Mouse (Mus musculus): ENCODE measurements around the gene Tspan14.

Gene Tspan14

DNA sequence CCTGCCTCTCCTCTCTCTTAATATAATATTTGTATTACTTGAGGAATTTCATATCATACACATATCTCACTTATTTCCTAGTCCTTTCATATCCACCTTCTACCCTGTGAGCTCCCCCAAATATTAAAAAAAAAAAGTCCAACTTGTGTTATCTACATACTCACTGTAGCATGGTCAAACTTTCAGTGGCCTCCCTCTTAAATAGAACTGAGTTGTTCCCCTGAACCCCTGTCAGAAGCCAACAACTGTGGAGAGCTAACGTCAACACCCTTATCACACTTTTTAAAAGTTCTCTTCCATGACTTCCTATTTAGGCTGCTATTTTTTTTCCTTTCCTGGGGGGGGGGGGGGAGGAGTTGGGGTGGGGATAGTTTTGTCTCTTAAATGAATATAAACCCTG, 80.9 kb downstream of the Tspan14 start:
- DNase-seq (ENCODE audit: low read depth, low spot score), result no peak

DNA sequence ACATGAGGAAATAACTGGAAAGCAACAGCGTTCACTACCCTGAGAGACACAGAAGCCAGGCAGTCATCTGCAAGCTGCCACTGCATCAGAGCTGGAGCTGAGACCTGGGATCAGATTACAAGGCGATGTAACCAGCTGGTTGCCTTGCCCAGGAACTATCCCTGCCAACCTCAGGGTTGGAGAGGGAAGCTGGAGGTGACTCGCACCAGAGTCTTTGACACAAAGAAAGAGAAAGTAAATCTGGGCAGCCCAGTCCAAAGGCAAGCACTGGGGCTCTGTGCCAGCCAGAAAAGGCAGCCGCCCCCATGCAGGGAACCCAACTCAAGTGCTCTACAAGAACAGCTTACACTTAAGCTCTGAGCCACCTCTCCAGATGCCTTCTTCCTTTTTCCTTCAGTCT, 81.4 kb downstream of the Tspan14 start:
- no peak for DNase-seq (ENCODE audit: low read depth, low spot score)

DNA sequence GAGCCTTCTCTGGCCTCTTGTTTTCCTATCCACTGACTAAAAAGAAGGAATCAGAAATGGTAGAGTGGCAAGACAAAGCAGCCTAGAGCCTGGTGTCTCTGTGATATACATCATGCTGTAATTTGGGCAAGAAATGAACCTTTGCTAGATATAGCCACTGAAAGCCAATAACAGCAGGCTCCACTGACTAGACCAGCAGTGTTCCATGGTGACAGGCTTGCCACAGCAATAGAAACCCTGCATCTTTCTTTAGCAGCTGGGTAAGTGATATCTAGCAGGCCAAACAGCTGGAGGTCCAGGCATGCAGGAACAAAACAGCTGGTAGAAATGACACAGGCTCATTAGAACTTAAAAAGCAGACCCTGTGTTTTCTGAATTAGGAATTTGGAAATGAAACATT, 92.0 kb downstream of the Tspan14 start:
- no peak for DNase-seq (ENCODE audit: low read depth, low spot score)

DNA sequence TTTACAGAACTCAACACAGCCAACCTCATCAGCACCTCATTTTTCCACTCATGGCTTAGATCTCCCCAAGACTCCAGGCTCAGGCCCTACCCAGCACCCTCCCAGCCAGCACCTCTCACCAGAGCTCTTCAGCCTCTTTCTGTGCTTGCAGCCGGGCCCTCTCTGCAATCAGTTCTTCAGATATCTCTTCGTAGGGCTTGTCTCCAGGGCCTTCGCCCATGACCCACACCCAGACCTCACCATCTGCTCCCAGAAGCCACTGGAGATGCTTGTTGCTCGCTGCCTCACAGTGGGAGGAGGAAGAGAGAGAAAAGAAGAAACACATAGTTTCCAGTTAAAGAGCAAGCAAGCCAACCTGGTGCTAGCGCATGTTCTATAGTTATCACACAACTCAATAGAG, 92.6 kb downstream of the Tspan14 start:
- no peak for DNase-seq (ENCODE audit: low read depth, low spot score)

DNA sequence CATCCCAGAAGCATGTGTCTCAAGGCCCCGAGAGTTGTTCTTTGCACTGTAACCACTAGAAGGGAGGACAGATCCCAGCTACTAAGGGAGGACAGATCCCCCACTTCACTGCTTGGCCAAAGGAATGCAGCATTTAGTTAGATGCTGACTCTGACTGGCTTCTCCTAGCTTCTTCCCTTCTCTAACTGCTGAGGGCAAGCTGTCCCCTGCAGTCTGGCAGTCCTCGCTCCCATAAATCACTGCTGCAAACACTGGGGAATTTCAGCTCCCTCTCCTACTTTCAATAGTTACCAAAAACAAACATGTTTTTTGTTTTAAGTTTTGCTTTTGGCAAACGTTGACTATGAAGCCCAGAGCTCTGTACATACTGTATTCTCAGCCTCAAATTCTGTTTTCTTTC, 96.0 kb downstream of the Tspan14 start:
- DNase-seq (ENCODE audit: low read depth, low spot score), result no peak

DNA sequence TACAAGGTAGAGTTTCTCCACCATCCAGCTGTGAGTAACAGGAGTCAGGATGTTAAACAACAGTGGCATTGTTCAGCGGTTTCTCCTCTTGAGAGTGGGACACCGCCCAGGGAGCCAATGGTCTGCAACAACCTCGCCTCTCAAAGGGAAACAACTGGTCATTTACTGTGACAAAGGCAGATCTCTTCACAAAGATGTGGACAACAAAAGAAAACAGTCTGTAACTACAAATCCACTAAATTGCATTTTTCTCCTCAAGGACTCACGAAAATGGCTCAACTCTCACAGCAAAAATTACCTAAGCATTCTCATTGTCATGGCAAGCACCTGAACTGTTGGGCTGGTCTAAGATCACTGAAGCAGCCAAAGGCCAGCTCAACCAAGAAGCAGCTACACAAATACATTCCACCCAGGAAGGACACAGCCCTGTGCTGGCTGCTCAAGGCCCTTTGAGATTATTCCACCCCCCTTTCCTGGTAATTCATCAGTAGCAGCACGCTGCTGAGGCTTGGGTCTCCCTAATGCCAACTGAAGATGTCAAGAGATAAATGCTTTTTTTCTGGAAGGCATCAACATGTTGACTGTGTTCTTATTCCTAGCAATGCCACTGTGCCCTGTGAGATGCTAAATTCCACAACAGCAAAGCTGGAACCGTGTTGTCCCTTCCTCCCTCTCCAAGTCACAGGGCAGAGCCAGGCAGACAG, 101.6 kb downstream of the Tspan14 start:
- DNase-seq (ENCODE audit: low read depth, low spot score), result no peak

DNA sequence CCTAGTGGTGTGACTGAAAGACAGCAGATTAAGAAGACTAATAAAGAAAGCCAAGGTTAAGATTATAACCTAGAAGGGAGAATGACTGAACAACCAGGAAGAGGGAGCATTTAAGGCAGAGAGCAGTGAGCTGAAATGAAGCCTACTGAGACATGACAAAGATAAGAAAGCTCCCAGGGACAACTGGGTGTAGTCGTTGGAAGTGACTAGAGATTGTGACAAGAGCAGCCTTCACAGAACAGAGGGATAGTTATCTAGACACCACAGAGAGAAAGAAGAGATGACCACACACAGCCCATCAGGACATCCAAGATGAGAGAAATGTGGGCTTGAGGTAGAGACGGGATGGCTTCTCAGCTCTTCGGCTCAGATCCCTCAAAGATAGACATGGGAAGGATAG, 102.9 kb downstream of the Tspan14 start:
- DNase-seq (ENCODE audit: low read depth, low spot score), result no peak

DNA sequence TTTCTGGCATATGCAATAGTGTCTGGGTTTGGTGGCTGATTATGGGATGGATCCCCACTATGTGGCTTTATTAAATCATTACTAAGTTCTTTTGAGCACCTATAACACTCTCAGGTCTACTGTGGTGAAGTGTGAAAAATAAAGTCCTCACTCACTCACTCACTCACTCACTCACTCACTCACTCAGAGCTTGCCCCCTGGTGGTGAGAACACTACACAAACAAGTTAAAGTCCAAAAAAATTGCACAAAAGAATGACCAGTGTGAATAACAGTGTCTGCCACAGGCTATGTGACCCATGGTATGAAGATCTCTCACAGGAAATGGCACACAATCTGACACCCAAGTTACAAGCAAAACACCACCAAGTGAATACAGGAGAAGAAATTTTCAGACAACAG, 103.6 kb downstream of the Tspan14 start:
- DNase-seq (ENCODE audit: low read depth, low spot score), result no peak
